Mouse (Mus musculus) testis, adult 2 months (tissue): Measurements from ENCODE around the gene Il21r. TPM values are rescaled to one million over a fixed set of nuclear protein-coding genes. Genes with fewer than 3 reads are reported as not detected.

Source experiments
- H3K27ac ChIP-seq: fragments of 200-500 bp; 2 replicates; pipeline ENCODE4 v1.5.1; 2012; ENCODE audit warnings: low read depth, low read length; ENCODE audit not compliant: control insufficient read depth, insufficient read depth
- H3K27me3 ChIP-seq: fragments of 200-500 bp; 2 replicates; pipeline ENCODE4 v1.6.1; 2012; ENCODE audit warnings: mild to moderate bottlenecking, low read length, moderate library complexity; ENCODE audit not compliant: control insufficient read depth, insufficient read depth
- H3K36me3 ChIP-seq: fragments of 200-500 bp; 2 replicates; pipeline ENCODE4 v1.6.1; 2012; ENCODE audit warnings: mild to moderate bottlenecking, low read length; ENCODE audit not compliant: control insufficient read depth, insufficient read depth
- H3K4me1 ChIP-seq: fragments of 200-500 bp; 2 replicates; pipeline ENCODE4 v1.6.1; 2012; ENCODE audit warnings: low read length; ENCODE audit not compliant: control insufficient read depth, insufficient read depth
- H3K4me3 ChIP-seq: fragments of 200-500 bp; 2 replicates; pipeline ENCODE4 v1.5.1; 2012; ENCODE audit warnings: low read depth, mild to moderate bottlenecking, low read length, moderate library complexity, mixed read lengths; ENCODE audit not compliant: control insufficient read depth
- CTCF ChIP-seq: fragments of 200-500 bp; IDR thresholded peaks from 2 replicates; pipeline ENCODE4 v1.5.1; 2012; ENCODE audit warnings: low read depth, mild to moderate bottlenecking, inconsistent platforms, low read length, moderate library complexity; ENCODE audit not compliant: control insufficient read depth, insufficient read depth, insufficient replicate concordance
- POLR2A ChIP-seq: fragments of 200-500 bp; IDR thresholded peaks from 2 replicates; pipeline ENCODE4 v1.6.1; 2012; ENCODE audit warnings: low read depth, mild to moderate bottlenecking, inconsistent platforms, low read length, moderate library complexity; ENCODE audit not compliant: control insufficient read depth
- polyA plus RNA-seq: library from polyadenylated mRNA; depleted of rRNA; stranded (reverse); fragments of >200 nt; gene quantifications from 2 replicates; pipeline ENCODE4 v1.2.3, GENCODE M21; 2012; rRNA removed

The Il21r gene
- polyA plus RNA-seq, result 0.10 TPM in 1 of 2 replicates, not detected in the other

DNA sequence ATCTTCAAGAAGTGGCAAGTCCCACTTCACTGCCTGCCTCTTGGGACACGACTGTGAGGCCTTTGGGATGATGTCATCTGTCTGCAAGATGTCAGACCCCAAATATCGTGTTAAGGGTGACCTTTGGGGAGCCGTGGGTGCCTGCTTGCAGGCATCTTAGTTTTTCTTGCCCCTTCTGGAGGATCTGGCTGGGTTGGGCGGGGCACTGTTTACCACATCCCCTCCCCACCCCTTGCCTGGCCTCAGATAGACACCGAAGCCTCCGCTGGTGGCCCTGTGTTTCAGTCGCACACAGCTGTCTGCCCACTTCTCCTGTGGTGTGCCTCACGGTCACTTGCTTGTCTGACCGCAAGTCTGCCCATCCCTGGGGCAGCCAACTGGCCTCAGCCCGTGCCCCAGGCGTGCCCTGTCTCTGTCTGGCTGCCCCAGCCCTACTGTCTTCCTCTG is at the start of gene Il21r:
Il21r (plus strand) TSS at position 245 of the 447 bp plus-strand sequence.
- Histone ChIP-seq H3K4me3 (no peak within 1 kb of the TSS), H3K27ac (no peak within 1 kb of the TSS), H3K27me3 (no peaks in the 10 kb centered on the region), H3K36me3 (no peaks in the 10 kb centered on the region), H3K4me1 (no peaks in the 10 kb centered on the region)
- TF ChIP-seq POLR2A (no peak), CTCF (no peak)

DNA sequence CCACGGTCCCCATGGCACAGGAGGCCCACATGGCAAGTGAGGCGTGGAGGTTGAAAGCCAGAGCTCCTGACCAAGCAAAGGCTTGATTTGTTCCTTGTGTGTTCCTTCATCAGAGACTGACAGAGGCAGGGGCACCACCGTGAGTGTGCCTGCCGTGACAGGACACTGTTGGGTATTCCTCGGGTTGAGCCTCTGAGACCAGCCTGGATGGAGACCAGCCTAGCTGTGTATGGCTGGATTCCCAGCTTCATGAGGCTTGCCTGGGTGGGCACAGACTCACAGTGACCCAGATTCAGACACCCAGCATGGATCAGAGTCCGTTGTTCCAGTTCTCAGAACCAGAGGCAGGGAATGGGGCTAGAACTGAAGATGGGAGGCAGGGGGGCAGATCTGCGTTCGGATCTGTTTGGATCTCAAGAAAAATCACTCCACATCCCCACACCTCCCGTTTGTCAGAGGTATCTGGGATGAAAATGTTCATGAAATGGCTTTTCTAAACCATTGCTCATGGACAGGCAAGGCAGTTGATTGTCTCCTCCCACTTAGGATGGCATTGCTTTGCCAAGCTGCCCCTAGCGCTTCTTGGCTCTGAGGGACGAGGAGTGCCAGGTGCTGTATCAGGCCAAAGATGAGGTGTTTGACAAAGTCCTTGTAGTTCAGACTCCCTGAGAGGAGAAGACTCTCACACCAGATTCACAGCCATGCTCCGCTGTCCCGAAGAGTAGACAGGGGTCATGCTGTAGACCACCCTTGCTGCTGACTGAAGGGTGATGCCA is 49.4 kb upstream of the Il21r start:
- Histone ChIP-seq H3K36me3 (no peaks in the 10 kb centered on the region), H3K4me3 (no peak overlapping the region), H3K27ac (no peak overlapping the region), H3K27me3 (no peaks in the 10 kb centered on the region), H3K4me1 (peaks cover 5% of the 10 kb centered on the region)
- TF ChIP-seq POLR2A, result no peak
- TF ChIP-seq CTCF, result no peak

DNA sequence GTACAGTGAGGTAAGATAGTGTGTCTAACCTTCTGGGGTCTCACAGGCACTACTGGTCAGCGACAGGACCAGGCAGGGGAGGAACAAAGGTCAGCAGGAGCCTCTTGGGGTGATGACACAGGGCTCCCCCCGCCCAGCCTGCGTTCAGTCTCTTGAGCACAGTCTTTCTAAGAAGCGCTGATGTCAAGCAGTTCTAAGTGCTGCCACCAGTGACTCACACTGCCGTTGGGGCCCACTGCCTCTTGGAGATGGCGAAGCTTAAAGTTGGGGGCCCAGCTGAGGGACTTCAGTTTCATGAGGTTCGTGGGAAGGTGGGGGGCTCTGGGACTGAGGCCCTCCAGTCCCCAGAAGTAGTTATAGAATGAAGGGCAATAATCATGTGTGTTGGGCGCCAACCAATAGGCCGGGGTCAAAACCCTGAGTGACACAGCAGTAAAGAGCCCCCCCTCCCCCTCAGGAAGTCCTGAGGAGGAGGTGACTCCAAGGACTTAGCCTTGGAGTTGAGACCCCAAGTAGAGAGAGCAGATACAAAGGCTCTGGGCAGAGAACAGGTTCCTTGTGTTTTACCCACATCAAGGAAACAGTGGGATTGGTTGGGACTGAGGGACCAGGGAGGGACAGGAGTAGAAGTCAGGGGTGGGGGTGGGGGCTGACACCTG is 48.6 kb upstream of the Il21r start:
- TF ChIP-seq POLR2A (no peak), CTCF (no peak)
- H3K4me3 ChIP-seq, result no peak overlapping the region
- no peaks in the 10 kb centered on the region for H3K27me3 ChIP-seq
- H3K27ac ChIP-seq, result no peak overlapping the region
- no peaks in the 10 kb centered on the region for H3K36me3 ChIP-seq
- H3K4me1 ChIP-seq, result peaks cover 5% of the 10 kb centered on the region

DNA sequence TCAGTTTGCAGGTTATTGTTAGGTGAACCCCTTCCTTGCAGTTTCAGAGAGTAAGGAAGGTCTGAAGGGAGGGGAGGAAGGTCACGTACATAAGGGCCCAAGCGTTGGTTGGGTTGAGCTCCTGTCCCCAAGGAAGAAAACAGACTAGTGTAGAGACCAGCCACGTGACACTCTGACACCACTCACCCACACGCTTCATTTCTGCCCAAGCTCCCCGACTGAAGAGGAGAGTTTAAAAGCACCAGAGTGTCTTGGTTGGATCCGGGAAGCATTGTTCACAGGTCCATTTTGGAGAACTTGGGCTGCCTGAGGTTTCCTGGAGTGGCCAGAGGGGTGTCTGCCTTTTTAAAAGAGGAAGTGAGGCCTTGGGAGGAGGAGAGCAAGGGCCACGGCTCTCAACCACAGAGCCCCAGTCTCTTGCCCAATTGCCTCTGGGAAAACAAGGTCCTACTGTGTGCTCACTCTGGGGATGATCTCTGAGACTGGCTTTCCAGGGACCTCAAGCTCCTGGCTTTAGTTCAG is 47.8 kb upstream of the Il21r start:
- Histone ChIP-seq H3K4me1 (peaks cover 8% of the 10 kb centered on the region), H3K27ac (no peak overlapping the region), H3K4me3 (no peak overlapping the region), H3K27me3 (no peaks in the 10 kb centered on the region), H3K36me3 (no peaks in the 10 kb centered on the region)
- no peak for TF ChIP-seq POLR2A
- TF ChIP-seq CTCF, result no peak

DNA sequence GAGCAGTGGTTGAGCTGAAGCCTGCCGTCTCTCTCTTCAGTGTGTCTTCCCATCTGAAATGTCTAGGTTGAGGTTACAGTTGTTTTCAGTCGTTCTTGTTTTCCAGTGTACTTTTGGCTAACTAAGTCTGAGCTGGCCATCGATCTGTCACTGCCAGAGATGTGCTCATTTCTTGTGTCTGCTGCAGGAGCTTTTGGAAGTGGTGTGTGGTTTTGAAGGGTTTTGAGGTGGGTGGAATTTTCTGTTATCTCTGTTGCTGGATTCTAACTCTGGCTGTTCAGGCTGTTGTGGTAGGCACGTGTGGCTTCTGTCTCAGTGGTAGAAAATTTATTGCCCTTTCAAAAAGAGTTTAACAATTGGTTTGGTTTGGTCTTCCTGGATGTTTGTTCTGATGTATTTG is 47.1 kb upstream of the Il21r start:
- H3K27me3 ChIP-seq, result no peaks in the 10 kb centered on the region
- no peak overlapping the region for H3K4me3 ChIP-seq
- peaks cover 8% of the 10 kb centered on the region for H3K4me1 ChIP-seq
- no peaks in the 10 kb centered on the region for H3K36me3 ChIP-seq
- TF ChIP-seq POLR2A (no peak), CTCF (no peak)
- no peak overlapping the region for H3K27ac ChIP-seq

DNA sequence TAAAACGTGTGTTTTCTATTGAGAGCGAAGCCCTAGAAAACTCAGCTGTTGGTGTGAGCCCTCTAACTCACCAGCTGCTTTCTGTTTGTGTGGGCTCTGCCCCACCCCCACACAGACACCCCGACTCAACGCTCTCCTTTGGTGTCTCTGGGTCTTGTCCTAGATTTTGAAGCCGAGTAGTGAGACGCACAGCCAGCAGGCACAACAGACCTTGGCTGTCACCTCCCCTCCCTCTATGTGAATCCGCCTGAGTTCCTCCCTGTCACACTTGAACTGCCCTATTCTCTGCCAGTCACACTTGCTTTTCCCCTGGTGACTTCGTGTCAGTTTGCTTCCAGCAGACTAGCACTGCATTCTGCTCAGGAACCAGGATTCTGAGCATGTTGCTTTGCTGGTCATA is 46.4 kb upstream of the Il21r start:
- H3K27ac ChIP-seq, result no peak overlapping the region
- TF ChIP-seq POLR2A (no peak), CTCF (no peak)
- H3K4me3 ChIP-seq, result no peak overlapping the region
- no peaks in the 10 kb centered on the region for H3K27me3 ChIP-seq
- H3K4me1 ChIP-seq, result peaks cover 8% of the 10 kb centered on the region
- no peaks in the 10 kb centered on the region for H3K36me3 ChIP-seq

DNA sequence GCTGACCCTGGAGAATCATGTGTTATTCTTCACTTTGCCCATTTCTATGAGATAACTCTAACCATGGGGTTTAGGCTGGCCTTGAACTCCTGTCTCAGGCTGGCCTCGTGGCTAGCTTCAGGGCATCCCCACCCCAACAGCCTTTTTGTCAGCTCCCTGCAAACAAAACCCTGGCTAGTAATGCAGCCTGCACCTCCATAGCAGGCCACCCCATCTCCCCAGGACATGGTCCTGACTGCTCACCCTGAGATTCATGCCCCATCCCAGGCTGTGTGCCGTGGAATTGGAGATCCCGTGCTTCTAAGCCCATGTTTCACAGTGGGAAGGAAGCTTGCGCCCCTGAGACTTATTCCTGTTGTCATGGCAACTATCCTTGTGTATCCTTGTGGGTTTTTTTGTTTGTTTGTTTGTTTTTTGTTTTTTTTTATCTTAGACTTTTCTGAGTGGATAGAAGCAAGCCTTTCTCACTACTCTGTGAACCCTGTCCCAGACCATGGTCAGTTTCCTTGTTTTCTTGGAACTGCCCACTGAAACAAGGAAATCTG is 44.8 kb upstream of the Il21r start:
- Histone ChIP-seq H3K27me3 (no peaks in the 10 kb centered on the region), H3K4me1 (peaks cover 2% of the 10 kb centered on the region; the same call in 1 of the 2 replicates), H3K36me3 (no peaks in the 10 kb centered on the region), H3K4me3 (no peak overlapping the region), H3K27ac (no peak overlapping the region)
- TF ChIP-seq POLR2A (no peak), CTCF (no peak)
